Mouse (Mus musculus): ENCODE measurements around the gene Pfkm.

The Pfkm gene

GRCm38 (mm10) chr15:98092372-98093120 lies at the start of gene Pfkm:
Gene Pfkm, plus strand, starts transcription at chr15:98092589.
- no peak for DNase-seq (ENCODE audit: low spot score)

DNA sequence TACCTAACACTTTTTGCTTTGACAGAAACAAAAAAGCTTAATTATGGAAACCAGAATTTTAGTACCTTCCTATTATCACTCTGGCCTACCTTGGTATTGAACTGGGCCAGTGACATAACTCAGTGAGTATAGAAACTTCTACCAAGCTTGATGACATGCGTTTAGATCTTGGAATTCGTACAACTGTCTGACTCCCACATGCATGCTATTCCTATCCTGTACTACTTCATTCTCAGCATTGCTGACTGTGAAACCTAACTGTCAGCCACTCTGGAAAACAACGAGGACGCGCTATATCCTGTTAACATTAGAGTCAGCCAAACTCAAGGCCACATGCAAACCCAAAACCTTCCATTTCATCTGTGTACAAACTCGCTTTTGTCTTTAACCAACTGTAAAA lies 48.4 kb upstream of the Pfkm start:
- DNase-seq (ENCODE audit: low spot score) = no peak

DNA sequence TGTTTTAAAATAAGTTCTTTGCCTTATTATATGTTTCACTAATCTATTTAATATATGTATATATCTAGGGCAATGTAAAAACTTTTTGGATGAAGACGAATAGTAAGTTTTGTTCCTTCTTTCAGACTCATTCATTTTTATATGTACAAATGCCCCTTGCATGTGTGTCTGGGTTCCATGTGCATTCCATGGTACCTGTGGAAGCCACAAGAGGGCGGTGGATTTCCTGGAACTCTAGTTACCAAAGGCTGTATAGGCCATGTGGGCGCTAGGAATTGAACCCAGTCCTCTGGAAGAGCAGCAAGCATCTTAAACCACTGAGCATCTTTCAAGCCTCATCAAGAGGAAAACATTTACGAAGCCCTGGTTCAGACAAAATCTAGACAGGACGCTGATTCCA lies 48.0 kb upstream of the Pfkm start:
- DNase-seq (ENCODE audit: low spot score) = no peak

DNA sequence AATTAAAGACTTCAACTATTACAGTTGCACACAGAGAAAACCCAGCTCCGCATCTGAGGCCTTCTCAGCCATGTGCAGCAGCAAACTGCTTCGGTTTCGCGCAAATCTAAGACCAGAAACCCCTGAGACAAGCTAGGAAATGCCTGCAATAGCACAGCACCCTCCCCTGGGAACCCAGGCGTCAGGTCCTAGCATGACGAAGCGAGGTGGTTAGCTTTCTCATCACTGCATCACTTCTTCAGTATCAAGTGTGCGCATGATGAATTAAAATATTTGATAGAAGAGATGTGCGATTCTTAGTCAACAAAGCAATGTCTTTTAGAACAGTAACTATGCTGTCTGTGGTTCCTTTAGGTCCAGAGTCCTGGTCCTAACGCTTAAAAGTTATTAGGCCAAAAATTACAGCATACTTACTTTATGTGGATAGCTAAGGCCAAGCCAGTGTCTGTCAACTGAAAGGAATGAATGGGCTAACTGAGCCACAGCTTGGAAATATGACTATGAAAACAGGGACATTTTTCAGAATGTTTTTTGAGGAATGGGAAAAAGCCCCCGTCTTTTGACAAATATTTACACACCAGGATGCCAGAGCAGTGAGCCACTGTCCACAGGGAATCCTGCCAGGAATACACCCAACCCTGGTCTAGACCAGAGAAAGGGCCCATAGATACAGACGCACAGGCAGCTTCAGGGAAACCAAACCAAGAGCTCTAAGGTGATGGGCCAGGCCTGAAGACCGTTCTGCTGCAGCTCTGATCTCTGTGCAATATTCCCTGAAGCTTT lies 43.3 kb upstream of the Pfkm start:
- DNase-seq (ENCODE audit: low spot score) = no peak

DNA sequence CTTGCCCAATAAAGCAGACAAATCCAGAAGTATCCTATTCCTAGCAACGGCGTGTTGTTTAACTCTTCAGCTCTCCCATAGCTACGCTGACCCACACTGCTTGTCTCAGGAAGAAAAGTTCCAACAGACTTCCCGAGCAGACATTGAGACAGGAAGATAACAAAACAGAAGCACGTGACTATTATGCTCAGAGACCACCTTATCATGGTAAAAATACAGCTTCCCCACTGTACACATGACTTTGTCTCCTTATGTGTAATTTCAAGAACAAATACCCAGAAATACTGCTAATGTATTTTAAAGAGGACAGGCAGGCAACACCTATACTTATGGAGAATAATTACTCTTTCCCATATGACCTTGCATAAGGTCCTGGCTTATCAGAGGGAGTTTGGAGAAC lies 40.7 kb upstream of the Pfkm start:
- no peak for DNase-seq (ENCODE audit: low spot score)

- DNase-seq (ENCODE audit: low spot score) = no peak
These were observed 37.1 kb upstream of the Pfkm start for GRCm38 (mm10) chr15:98055246-98055645.

GRCm38 (mm10) chr15:98065881-98066280 lies 26.5 kb upstream of the Pfkm start:
- no peak for DNase-seq (ENCODE audit: low spot score)

- DNase-seq (ENCODE audit: low spot score) = no peak
These were observed 25.8 kb upstream of the Pfkm start for GRCm38 (mm10) chr15:98066602-98067001.

DNA sequence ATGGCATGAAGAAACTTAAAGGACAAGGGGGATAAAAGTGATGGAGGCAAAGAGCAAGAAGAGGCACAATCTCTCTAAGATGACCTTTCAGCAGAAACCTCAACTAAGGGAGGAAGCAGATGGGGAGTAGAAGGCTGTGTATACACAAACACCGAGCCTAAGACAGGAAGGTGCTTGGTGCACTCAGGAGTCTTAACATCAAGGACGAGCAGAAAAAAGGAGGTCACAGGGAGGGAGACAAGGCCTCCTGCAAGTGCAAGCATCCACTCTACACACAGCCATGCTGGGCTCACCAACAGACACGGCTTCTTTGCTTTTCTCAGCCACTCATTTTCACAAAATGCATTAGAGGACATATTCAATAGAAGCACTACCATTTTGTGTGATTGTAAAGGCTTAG lies 24.9 kb upstream of the Pfkm start:
- no peak for DNase-seq (ENCODE audit: low spot score)

- DNase-seq (ENCODE audit: low spot score) = no peak
These were observed 23.9 kb upstream of the Pfkm start for GRCm38 (mm10) chr15:98068506-98068905.

GRCm38 (mm10) chr15:98069566-98070245 lies 22.7 kb upstream of the Pfkm start:
- DNase-seq (ENCODE audit: low spot score) = no peak

DNA sequence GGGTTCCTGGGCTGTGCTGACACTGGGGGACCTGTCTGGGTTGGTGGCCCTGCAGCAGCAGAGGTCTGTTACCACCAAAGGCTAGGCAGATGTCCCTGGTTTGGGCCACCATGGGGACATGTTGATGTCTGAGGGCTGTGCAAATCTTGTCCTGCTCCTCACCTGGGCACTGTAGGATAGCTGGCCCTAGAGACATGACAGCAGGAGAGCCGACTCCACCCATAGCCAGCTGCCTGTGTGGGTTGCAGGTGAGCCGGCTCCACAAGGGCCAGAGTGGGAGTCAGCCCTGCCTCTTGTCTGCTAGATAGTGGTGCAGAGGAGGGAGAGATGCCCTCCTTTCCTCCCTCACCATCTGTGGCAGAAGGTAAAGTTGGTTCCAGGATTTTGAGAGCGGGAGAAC lies 22.0 kb upstream of the Pfkm start:
- DNase-seq (ENCODE audit: low spot score) = no peak

GRCm38 (mm10) chr15:98074521-98074920 lies 17.9 kb upstream of the Pfkm start:
- DNase-seq (ENCODE audit: low spot score) = no peak

- no peak for DNase-seq (ENCODE audit: low spot score)
These were observed 17.4 kb upstream of the Pfkm start for GRCm38 (mm10) chr15:98075034-98075433.

DNA sequence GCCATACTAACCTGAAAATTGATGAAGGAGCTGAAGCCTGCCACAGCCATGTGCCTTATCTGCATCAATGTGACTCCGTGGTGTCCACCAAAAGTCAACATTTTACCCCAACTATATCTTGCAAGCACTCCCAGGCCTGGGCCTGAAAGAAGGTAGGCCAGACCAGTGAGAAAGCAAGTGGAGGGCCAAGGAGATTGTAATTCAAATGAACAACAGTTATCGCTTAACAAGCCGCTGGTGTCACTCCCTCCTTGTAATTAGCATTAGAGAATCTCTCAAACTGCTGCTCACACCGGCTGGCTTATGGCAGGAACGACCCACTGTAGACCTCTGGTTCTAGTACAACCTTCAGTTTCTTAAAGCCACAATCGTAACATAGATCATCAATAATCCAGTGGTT lies 15.5 kb upstream of the Pfkm start:
- DNase-seq (ENCODE audit: low spot score) = no peak

GRCm38 (mm10) chr15:98088889-98089288 lies 3.5 kb upstream of the Pfkm start:
- no peak for DNase-seq (ENCODE audit: low spot score)

DNA sequence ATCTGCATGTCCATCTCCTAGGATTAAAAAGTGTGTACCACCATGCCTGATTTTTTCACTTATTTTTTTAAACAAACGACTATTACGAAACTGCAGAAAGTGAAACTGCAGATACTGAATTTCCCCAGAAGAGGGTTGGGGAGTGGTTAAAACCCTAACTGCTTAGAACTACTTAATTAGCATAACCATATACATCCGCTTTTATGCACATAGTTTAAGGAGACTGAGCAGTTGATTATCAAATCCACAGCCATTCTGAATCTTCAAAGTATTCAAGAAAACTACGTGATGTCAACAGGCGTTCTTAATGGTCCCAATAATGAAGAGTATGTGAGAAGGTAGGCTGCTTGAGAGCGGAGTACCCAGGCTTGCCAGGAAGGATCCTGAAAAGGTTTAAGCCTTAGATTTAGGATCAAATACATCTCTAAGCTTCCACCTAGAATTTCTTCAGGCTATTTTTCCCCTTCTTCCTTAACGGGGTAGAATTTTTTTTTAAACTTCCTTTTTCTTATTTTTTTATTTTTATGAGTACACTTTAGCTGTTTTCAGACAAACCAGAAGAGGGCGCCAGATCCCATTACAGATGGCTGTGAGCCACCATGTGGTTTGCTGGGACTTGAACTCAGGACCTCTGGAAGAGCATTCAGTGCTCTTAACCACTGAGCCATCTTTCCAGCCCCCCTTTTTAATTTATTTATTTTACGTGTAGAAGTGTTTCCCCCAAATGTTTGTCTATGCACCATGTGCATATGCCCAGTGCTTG lies 2.8 kb upstream of the Pfkm start:
- no peak for DNase-seq (ENCODE audit: low spot score)

GRCm38 (mm10) chr15:98091841-98092240 lies 548 bp upstream of the Pfkm start:
- DNase-seq (ENCODE audit: low spot score) = no peak

- DNase-seq (ENCODE audit: low spot score) = peak; percentile 81
These were observed 977 bp downstream of the Pfkm start, which contains the start of gene Senp1 for GRCm38 (mm10) chr15:98093121-98094011. Gene Senp1, minus strand, starts transcription at chr15:98093744.

- no peak for DNase-seq (ENCODE audit: low spot score)
These were observed 2.5 kb downstream of the Pfkm start for GRCm38 (mm10) chr15:98094905-98095304.

DNA sequence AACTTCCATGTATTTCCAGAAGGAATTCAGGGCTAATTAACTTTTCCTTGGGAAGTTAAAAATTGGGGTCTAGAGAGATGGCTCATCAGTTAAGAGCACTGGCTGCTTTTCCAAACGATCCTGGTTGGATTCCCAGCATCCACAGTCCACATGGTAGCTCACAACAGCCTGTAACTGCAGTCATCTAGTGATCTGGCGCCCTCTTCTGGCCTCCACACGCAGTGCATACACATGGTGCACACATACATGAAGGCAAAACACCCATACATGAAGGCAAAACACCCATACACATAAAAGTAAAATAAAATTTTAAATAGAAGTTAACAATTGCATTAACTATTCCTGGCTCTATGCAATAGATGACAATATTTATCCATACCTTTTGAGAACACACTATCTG lies 4.6 kb downstream of the Pfkm start:
- no peak for DNase-seq (ENCODE audit: low spot score)

Data from left cerebral cortex, adult 11 months (tissue).